Mouse (Mus musculus): ENCODE measurements at regions not wholly inside any gene's neighbourhood (a gene's known extent, or its start where the extent isn't known, plus 50 kb on each side); places are given as distances from the start of the nearest gene placed in this dataset.

- TF ChIP-seq CTCF (IDR thresholded peaks at IDR 0.05; ENCODE audit: low read depth) (no peak), EP300 (IDR thresholded peaks at IDR 0.05; ENCODE audit: low read depth) (no peak)
Observed at GRCm38 (mm10) chr13:90226212-90226611, 136.8 kb upstream of the Xrcc4 start.

All from liver, embryonic 14.5 days (tissue).